Mouse (Mus musculus): ENCODE measurements around the gene Enox1. TPM values are rescaled to one million over a fixed set of nuclear protein-coding genes. Genes with fewer than 3 reads are reported as not detected.

The Enox1 gene
- total and polyA plus RNA-seq, 2 experiments from 2014 or later, result 29.1 to 42.7 TPM

DNA sequence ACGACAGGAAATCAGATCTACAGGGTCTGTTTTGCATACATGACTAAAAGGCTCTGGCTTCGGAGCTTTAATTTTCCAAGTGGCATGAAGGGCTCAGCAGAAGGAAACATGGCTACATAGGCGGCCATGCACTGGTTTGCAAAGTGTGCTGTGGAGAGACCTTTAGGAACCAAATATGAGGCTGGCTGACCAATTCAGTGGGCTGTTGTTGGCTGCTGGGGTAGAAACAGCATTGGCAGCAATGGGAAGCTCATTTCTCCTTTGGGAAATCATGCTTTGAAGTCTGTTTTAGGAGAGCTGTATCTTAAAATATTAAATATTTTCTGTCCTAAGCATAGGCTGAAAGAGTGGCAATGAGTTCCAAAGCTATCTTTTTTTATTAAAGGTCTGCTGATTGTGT, 98.6 kb downstream of the Enox1 start:
- ATAC-seq, result no peak
- H3K36me3 ChIP-seq (ENCODE audit: insufficient read depth, low read length), result no peaks in the 10 kb centered on the region
- no peaks in the 10 kb centered on the region for H3K27me3 ChIP-seq (ENCODE audit: insufficient read depth, low read length)
- H3K4me2 ChIP-seq (ENCODE audit: low read depth, low read length), result no peak overlapping the region
- H3K4me1 ChIP-seq (ENCODE audit: insufficient read depth, low read length), result 0 out of 2 replicates have a peak, but pooled peaks cover 7% of the 10 kb centered on the region
- TF ChIP-seq CTCF (IDR thresholded peaks at IDR 0.05; ENCODE audit: low read depth), result no peak
- H3K9me3 ChIP-seq (ENCODE audit: low read length), result no peaks in the 10 kb centered on the region
- no peak for DNase-seq (ENCODE audit: low spot score)
- H3K9ac ChIP-seq (replicated peaks; ENCODE audit: low read length), result no peak overlapping the region
- 70% methylated on average over 3 of the region's 3 CpGs for WGBS
- H3K4me3 ChIP-seq (ENCODE audit: low read length), result no peak overlapping the region
- no peak overlapping the region for H3K27ac ChIP-seq

DNA sequence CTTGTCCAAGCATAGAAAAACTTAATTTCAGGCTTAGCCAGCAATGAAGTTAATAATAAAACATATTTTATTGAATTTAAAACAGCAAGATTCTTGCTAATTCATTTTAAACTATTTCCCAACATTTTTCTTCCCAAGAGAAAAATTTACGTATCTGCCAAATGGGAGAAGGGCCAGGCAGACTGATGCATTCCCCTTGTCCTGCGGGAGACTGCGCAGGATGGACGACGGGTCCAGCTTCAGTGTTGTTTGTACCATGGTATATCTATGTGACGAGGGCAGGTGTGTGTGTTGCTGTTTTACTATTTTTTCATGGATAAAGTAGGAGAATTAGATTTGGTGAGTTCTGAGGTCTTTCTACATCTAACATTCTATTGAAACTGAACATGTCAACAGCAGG, 99.1 kb downstream of the Enox1 start:
- H3K9me3 ChIP-seq (ENCODE audit: low read length), result no peaks in the 10 kb centered on the region
- ATAC-seq, result no peak
- no peak overlapping the region for H3K4me3 ChIP-seq (ENCODE audit: low read length)
- H3K4me1 ChIP-seq (ENCODE audit: insufficient read depth, low read length), result 0 out of 2 replicates have a peak, but pooled peaks cover 7% of the 10 kb centered on the region
- TF ChIP-seq CTCF (IDR thresholded peaks at IDR 0.05; ENCODE audit: low read depth), result no peak
- H3K36me3 ChIP-seq (ENCODE audit: insufficient read depth, low read length), result no peaks in the 10 kb centered on the region
- no peaks in the 10 kb centered on the region for H3K27me3 ChIP-seq (ENCODE audit: insufficient read depth, low read length)
- DNase-seq (ENCODE audit: low spot score), result no peak
- H3K27ac ChIP-seq, result no peak overlapping the region
- WGBS, result 69% methylated on average over 6 of the region's 6 CpGs
- no peak overlapping the region for H3K9ac ChIP-seq (replicated peaks; ENCODE audit: low read length)
- H3K4me2 ChIP-seq (ENCODE audit: low read depth, low read length), result no peak overlapping the region

DNA sequence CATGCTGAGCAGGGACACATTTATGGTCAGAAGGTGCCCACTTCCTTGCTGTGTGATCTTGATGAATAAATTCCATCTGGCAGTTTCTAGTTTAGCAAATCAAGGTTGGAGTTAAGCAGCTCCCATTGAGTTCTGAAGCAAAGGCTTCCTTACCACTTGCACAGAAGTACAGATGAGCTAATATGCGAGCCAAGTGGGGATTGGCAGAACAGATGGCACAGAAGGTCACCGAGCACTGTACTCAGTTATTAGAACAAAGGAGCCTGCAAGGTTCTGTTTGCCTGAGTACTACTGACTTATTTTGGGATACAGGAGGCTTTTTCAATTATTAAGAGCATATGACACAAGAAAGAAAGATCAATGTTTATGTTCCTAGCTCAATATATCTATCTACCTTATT, 100.4 kb downstream of the Enox1 start:
- no peak overlapping the region for H3K4me2 ChIP-seq (ENCODE audit: low read depth, low read length)
- ATAC-seq (peak; percentile 80), DNase-seq (ENCODE audit: low spot score) (peak; percentile 71)
- no peaks in the 10 kb centered on the region for H3K36me3 ChIP-seq (ENCODE audit: insufficient read depth, low read length)
- H3K4me3 ChIP-seq (ENCODE audit: low read length), result no peak overlapping the region
- H3K4me1 ChIP-seq (ENCODE audit: insufficient read depth, low read length), result 0 out of 2 replicates have a peak, but pooled peaks cover 7% of the 10 kb centered on the region
- TF ChIP-seq CTCF (IDR thresholded peaks at IDR 0.05; ENCODE audit: low read depth), result no peak
- H3K27me3 ChIP-seq (ENCODE audit: insufficient read depth, low read length), result no peaks in the 10 kb centered on the region
- no peaks in the 10 kb centered on the region for H3K9me3 ChIP-seq (ENCODE audit: low read length)
- peak overlapping the region; percentile 62; the same call in 1 of the 2 replicates for H3K27ac ChIP-seq
- 45% methylated on average over 2 of the region's 2 CpGs for WGBS
- H3K9ac ChIP-seq (replicated peaks; ENCODE audit: low read length), result no peak overlapping the region

DNA sequence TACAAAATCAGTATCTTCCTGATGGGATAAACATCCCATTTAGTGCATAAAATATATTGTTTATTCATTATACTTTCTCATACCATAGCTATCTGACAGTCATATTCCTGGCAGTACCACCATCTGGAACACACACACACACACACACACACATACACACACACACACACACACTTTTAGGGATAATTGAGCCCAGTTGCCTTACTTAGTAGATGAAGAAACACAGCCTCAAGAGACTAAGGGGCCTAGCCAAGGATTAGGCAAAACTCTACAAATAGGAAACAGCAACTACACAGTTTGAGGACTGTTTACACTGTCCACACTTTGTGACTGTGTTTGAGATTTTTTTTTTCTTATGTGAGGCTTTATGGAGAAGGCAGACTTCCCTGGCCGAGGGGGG, 100.9 kb downstream of the Enox1 start:
- Histone ChIP-seq H3K4me3 (ENCODE audit: low read length) (no peak overlapping the region), H3K9me3 (ENCODE audit: low read length) (no peaks in the 10 kb centered on the region), H3K9ac (replicated peaks; ENCODE audit: low read length) (no peak overlapping the region), H3K4me2 (ENCODE audit: low read depth, low read length) (no peak overlapping the region), H3K36me3 (ENCODE audit: insufficient read depth, low read length) (no peaks in the 10 kb centered on the region), H3K4me1 (ENCODE audit: insufficient read depth, low read length) (0 out of 2 replicates have a peak, but pooled peaks cover 7% of the 10 kb centered on the region), H3K27me3 (ENCODE audit: insufficient read depth, low read length) (no peaks in the 10 kb centered on the region), H3K27ac (peak overlapping the region; percentile 62; the same call in 1 of the 2 replicates)
- DNase-seq (ENCODE audit: low spot score) (no peak), ATAC-seq (no peak)
- WGBS, result 72% methylated on average over 1 of the region's 1 CpGs
- TF ChIP-seq CTCF (IDR thresholded peaks at IDR 0.05; ENCODE audit: low read depth), result no peak

DNA sequence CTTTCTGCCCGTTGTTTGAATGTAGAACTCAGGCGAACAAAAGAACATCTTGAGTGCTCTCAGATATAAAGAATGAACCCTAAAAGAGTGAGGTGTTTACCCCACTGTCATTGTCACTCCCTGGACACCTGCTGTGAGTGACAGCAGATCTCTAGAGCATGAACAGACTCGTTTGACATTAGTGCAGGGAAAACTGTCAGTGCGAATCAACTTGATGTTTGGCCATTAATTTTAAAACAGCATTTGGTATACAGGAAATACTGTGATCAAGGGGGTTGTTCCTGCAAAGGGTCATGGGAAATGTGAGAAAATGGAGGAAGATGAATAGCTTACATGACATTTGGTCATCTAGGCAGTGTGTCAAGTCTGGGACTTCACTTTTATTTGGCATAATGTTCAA, 101.6 kb downstream of the Enox1 start:
- Histone ChIP-seq H3K36me3 (ENCODE audit: insufficient read depth, low read length) (no peaks in the 10 kb centered on the region), H3K4me1 (ENCODE audit: insufficient read depth, low read length) (0 out of 2 replicates have a peak, but pooled peaks cover 7% of the 10 kb centered on the region), H3K27ac (peak overlapping the region; percentile 62; the same call in 1 of the 2 replicates), H3K4me2 (ENCODE audit: low read depth, low read length) (no peak overlapping the region), H3K4me3 (ENCODE audit: low read length) (no peak overlapping the region), H3K27me3 (ENCODE audit: insufficient read depth, low read length) (no peaks in the 10 kb centered on the region), H3K9me3 (ENCODE audit: low read length) (no peaks in the 10 kb centered on the region), H3K9ac (replicated peaks; ENCODE audit: low read length) (no peak overlapping the region)
- 42% methylated on average over 4 of the region's 4 CpGs for WGBS
- no peak for TF ChIP-seq CTCF (IDR thresholded peaks at IDR 0.05; ENCODE audit: low read depth)
- ATAC-seq (no peak), DNase-seq (ENCODE audit: low spot score) (peak; percentile 33)

DNA sequence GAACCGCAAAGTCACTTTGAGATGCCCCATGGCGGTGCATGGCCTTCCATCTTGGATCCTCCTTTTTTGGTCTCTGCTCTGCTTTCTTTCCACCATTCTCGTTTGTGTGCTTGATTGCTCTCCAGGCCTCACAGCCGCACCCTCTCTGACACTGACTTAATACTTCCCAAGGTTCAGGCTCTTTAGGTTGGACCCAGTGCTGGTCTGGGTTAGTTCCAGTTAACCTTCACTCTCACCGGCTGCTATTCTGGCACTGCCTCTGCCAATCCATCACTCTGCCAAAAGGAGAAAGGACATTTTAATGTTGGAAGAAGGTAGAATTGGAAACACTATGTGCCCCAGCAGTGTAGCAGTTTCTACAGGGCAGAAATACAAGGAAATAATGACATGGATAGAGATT, 103.1 kb downstream of the Enox1 start:
- H3K27me3 ChIP-seq (ENCODE audit: insufficient read depth, low read length), result no peaks in the 10 kb centered on the region
- no peak overlapping the region for H3K4me3 ChIP-seq (ENCODE audit: low read length)
- H3K9me3 ChIP-seq (ENCODE audit: low read length), result no peaks in the 10 kb centered on the region
- 0 out of 2 replicates have a peak, but pooled peaks cover 7% of the 10 kb centered on the region for H3K4me1 ChIP-seq (ENCODE audit: insufficient read depth, low read length)
- no peak for ATAC-seq
- H3K9ac ChIP-seq (replicated peaks; ENCODE audit: low read length), result no peak overlapping the region
- no peak overlapping the region for H3K4me2 ChIP-seq (ENCODE audit: low read depth, low read length)
- WGBS, result 76% methylated on average over 5 of the region's 5 CpGs
- no peak overlapping the region for H3K27ac ChIP-seq
- no peaks in the 10 kb centered on the region for H3K36me3 ChIP-seq (ENCODE audit: insufficient read depth, low read length)
- TF ChIP-seq CTCF (IDR thresholded peaks at IDR 0.05; ENCODE audit: low read depth), result no peak
- no peak for DNase-seq (ENCODE audit: low spot score)

DNA sequence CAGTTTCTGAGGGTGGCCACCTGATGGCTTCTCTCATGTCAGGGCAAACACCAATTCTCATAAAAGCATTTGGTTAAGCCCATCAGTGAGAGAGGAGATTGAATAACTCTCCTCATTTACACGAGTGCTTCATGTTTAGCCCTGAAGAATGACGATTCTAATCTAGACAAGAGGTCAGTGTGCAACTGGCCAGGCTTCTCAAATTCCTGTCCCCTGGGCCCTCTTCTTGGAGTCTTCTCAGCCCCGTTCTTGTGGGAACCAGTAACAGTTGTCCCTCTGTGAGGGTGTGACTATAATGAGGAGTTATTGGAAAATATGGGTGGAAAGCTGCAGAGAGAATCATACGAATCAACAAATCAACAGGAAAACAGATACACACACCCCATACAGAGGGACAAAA, 103.5 kb downstream of the Enox1 start:
- Histone ChIP-seq H3K4me2 (ENCODE audit: low read depth, low read length) (no peak overlapping the region), H3K27ac (no peak overlapping the region), H3K9me3 (ENCODE audit: low read length) (no peaks in the 10 kb centered on the region), H3K36me3 (ENCODE audit: insufficient read depth, low read length) (no peaks in the 10 kb centered on the region), H3K9ac (replicated peaks; ENCODE audit: low read length) (no peak overlapping the region), H3K27me3 (ENCODE audit: insufficient read depth, low read length) (no peaks in the 10 kb centered on the region), H3K4me3 (ENCODE audit: low read length) (no peak overlapping the region), H3K4me1 (ENCODE audit: insufficient read depth, low read length) (0 out of 2 replicates have a peak, but pooled peaks cover 7% of the 10 kb centered on the region)
- 63% methylated on average over 4 of the region's 4 CpGs for WGBS
- DNase-seq (ENCODE audit: low spot score) (no peak), ATAC-seq (no peak)
- no peak for TF ChIP-seq CTCF (IDR thresholded peaks at IDR 0.05; ENCODE audit: low read depth)

Measured in hindbrain, postnatal 0 days (tissue).